Mouse (Mus musculus): ENCODE results near the gene Gtf2ird2. TPM values are rescaled to one million over a fixed set of nuclear protein-coding genes. Genes with fewer than 3 reads are reported as not detected.

Gtf2ird2 gene
- polyA plus RNA-seq, 1 experiment from 2014 or later = 8.1 TPM

- Histone ChIP-seq H3K27ac (no peak overlapping the region), H3K27me3 (replicated peaks) (no peaks in the 10 kb centered on the region), H3K9ac (no peak overlapping the region), H3K9me3 (no peaks in the 10 kb centered on the region), H3K4me1 (replicated peaks) (0 out of 2 replicates have a peak, but pooled peaks cover 10% of the 10 kb centered on the region), H3K36me3 (no peaks in the 10 kb centered on the region), H3K4me3 (replicated peaks) (no peak overlapping the region), H3K4me2 (replicated peaks) (no peak overlapping the region)
- no peak for ATAC-seq
- 38% methylated on average over 11 of the region's 11 CpGs for WGBS
These were observed 43.9 kb downstream of the Gtf2ird2 start for GRCm38 (mm10) chr5:134227574-134228248.

- H3K4me1 ChIP-seq (replicated peaks) = 0 out of 2 replicates have a peak, but pooled peaks cover 11% of the 10 kb centered on the region
- 65% methylated on average over 6 of the region's 6 CpGs for WGBS
- no peak overlapping the region for H3K27ac ChIP-seq
- H3K4me2 ChIP-seq (replicated peaks) = no peak overlapping the region
- no peak overlapping the region for H3K4me3 ChIP-seq (replicated peaks)
- no peaks in the 10 kb centered on the region for H3K27me3 ChIP-seq (replicated peaks)
- H3K36me3 ChIP-seq = no peaks in the 10 kb centered on the region
- H3K9me3 ChIP-seq = no peaks in the 10 kb centered on the region
- ATAC-seq = no peak
- H3K9ac ChIP-seq = no peak overlapping the region
These were observed 44.4 kb downstream of the Gtf2ird2 start for GRCm38 (mm10) chr5:134228249-134228638.

- Histone ChIP-seq H3K27ac (no peak within 1 kb of the TSS), H3K27me3 (replicated peaks) (no peaks in the 10 kb centered on the region), H3K9me3 (no peaks in the 10 kb centered on the region), H3K4me3 (replicated peaks) (no peak within 1 kb of the TSS), H3K36me3 (no peaks in the 10 kb centered on the region), H3K4me2 (replicated peaks) (no peak within 1 kb of the TSS), H3K9ac (no peak within 1 kb of the TSS), H3K4me1 (replicated peaks) (0 out of 2 replicates have a peak, but pooled peaks cover 17% of the 10 kb centered on the region)
- WGBS = 85% methylated on average over 7 of the region's 7 CpGs
- no peak for ATAC-seq
These were observed 45.6 kb downstream of the Gtf2ird2 start, which contains the start of gene Ncf1 for GRCm38 (mm10) chr5:134229391-134229790. TSS of gene Ncf1 (minus strand) at chr5:134229625.

GRCm38 (mm10) chr5:134231376-134231775 is 47.6 kb downstream of the Gtf2ird2 start:
- Histone ChIP-seq H3K4me2 (replicated peaks) (no peak overlapping the region), H3K9ac (no peak overlapping the region), H3K27me3 (replicated peaks) (no peaks in the 10 kb centered on the region), H3K4me1 (replicated peaks) (peaks cover 32% of the 10 kb centered on the region), H3K4me3 (replicated peaks) (no peak overlapping the region), H3K36me3 (0 out of 2 replicates have a peak, but pooled peaks cover 5% of the 10 kb centered on the region), H3K27ac (no peak overlapping the region), H3K9me3 (no peaks in the 10 kb centered on the region)
- 84% methylated on average over 5 of the region's 5 CpGs for WGBS
- no peak for ATAC-seq

- Histone ChIP-seq H3K27ac (peak overlapping the region; percentile 42; the same call in 1 of the 2 replicates), H3K36me3 (peaks cover 12% of the 10 kb centered on the region), H3K9ac (no peak overlapping the region; the same call in 1 of the 2 replicates), H3K4me1 (replicated peaks) (peaks cover 32% of the 10 kb centered on the region), H3K4me3 (replicated peaks) (no peak overlapping the region), H3K9me3 (no peaks in the 10 kb centered on the region), H3K4me2 (replicated peaks) (no peak overlapping the region), H3K27me3 (replicated peaks) (no peaks in the 10 kb centered on the region)
- ATAC-seq = peak; percentile 51
- WGBS = 47% methylated on average over 6 of the region's 6 CpGs
These were observed 48.3 kb downstream of the Gtf2ird2 start for GRCm38 (mm10) chr5:134232111-134232510.

GRCm38 (mm10) chr5:134232568-134232967 is 48.7 kb downstream of the Gtf2ird2 start:
- no peaks in the 10 kb centered on the region for H3K27me3 ChIP-seq (replicated peaks)
- no peak overlapping the region; the same call in 1 of the 2 replicates for H3K9ac ChIP-seq
- H3K9me3 ChIP-seq = no peaks in the 10 kb centered on the region
- no peak overlapping the region for H3K4me3 ChIP-seq (replicated peaks)
- H3K4me1 ChIP-seq (replicated peaks) = peaks cover 32% of the 10 kb centered on the region
- 17% methylated on average over 7 of the region's 7 CpGs for WGBS
- no peak overlapping the region for H3K4me2 ChIP-seq (replicated peaks)
- peaks cover 17% of the 10 kb centered on the region for H3K36me3 ChIP-seq
- peak overlapping the region; percentile 42 for H3K27ac ChIP-seq
- ATAC-seq = peak; percentile 59

- no peak overlapping the region for H3K9ac ChIP-seq
- no peak overlapping the region for H3K4me3 ChIP-seq (replicated peaks)
- H3K36me3 ChIP-seq = peaks cover 23% of the 10 kb centered on the region
- H3K27ac ChIP-seq = 0 out of 2 replicates have a peak overlapping the region, but pooled peaks have one; percentile 42
- H3K27me3 ChIP-seq (replicated peaks) = no peaks in the 10 kb centered on the region
- WGBS = 51% methylated on average over 7 of the region's 7 CpGs
- H3K4me2 ChIP-seq (replicated peaks) = no peak overlapping the region
- no peak for ATAC-seq
- no peaks in the 10 kb centered on the region for H3K9me3 ChIP-seq
- H3K4me1 ChIP-seq (replicated peaks) = peaks cover 32% of the 10 kb centered on the region
These were observed 49.4 kb downstream of the Gtf2ird2 start for GRCm38 (mm10) chr5:134233244-134233651.

GRCm38 (mm10) chr5:134234205-134234604 is 50.4 kb downstream of the Gtf2ird2 start:
- H3K36me3 ChIP-seq = peaks cover 32% of the 10 kb centered on the region
- no peak overlapping the region for H3K9ac ChIP-seq
- ATAC-seq = no peak
- H3K27ac ChIP-seq = peak overlapping the region; percentile 32; the same call in 1 of the 2 replicates
- WGBS = 47% methylated on average over 2 of the region's 2 CpGs
- no peak overlapping the region for H3K4me2 ChIP-seq (replicated peaks)
- no peaks in the 10 kb centered on the region for H3K9me3 ChIP-seq
- no peaks in the 10 kb centered on the region for H3K27me3 ChIP-seq (replicated peaks)
- peaks cover 32% of the 10 kb centered on the region for H3K4me1 ChIP-seq (replicated peaks)
- H3K4me3 ChIP-seq (replicated peaks) = no peak overlapping the region

- no peak for ATAC-seq
- peaks cover 41% of the 10 kb centered on the region for H3K36me3 ChIP-seq
- no peak overlapping the region for H3K4me3 ChIP-seq (replicated peaks)
- WGBS = 20% methylated on average over 6 of the region's 6 CpGs
- H3K4me1 ChIP-seq (replicated peaks) = peaks cover 32% of the 10 kb centered on the region
- H3K4me2 ChIP-seq (replicated peaks) = no peak overlapping the region
- no peaks in the 10 kb centered on the region for H3K9me3 ChIP-seq
- peak overlapping the region; percentile 63 for H3K27ac ChIP-seq
- no peak overlapping the region for H3K9ac ChIP-seq
- no peaks in the 10 kb centered on the region for H3K27me3 ChIP-seq (replicated peaks)
These were observed 51.3 kb downstream of the Gtf2ird2 start for GRCm38 (mm10) chr5:134235111-134235510.

GRCm38 (mm10) chr5:134236241-134236640 is 52.4 kb downstream of the Gtf2ird2 start:
- peaks cover 52% of the 10 kb centered on the region for H3K36me3 ChIP-seq
- H3K27me3 ChIP-seq (replicated peaks) = no peaks in the 10 kb centered on the region
- H3K4me2 ChIP-seq (replicated peaks) = no peak overlapping the region
- peaks cover 32% of the 10 kb centered on the region for H3K4me1 ChIP-seq (replicated peaks)
- ATAC-seq = no peak
- no peaks in the 10 kb centered on the region for H3K9me3 ChIP-seq
- H3K4me3 ChIP-seq (replicated peaks) = no peak overlapping the region
- no peak overlapping the region for H3K27ac ChIP-seq
- no peak overlapping the region for H3K9ac ChIP-seq
- 77% methylated on average over 3 of the region's 3 CpGs for WGBS

- no peak overlapping the region for H3K27ac ChIP-seq
- WGBS = 80% methylated on average over 6 of the region's 6 CpGs
- no peak for ATAC-seq
- no peak overlapping the region for H3K4me3 ChIP-seq (replicated peaks)
- peaks cover 58% of the 10 kb centered on the region for H3K36me3 ChIP-seq
- no peaks in the 10 kb centered on the region for H3K27me3 ChIP-seq (replicated peaks)
- no peak overlapping the region for H3K4me2 ChIP-seq (replicated peaks)
- H3K9ac ChIP-seq = no peak overlapping the region
- H3K4me1 ChIP-seq (replicated peaks) = peaks cover 29% of the 10 kb centered on the region
- no peaks in the 10 kb centered on the region for H3K9me3 ChIP-seq
These were observed 53.0 kb downstream of the Gtf2ird2 start for GRCm38 (mm10) chr5:134236796-134237195.

GRCm38 (mm10) chr5:134237508-134237907 is 53.7 kb downstream of the Gtf2ird2 start:
- Histone ChIP-seq H3K4me2 (replicated peaks) (no peak overlapping the region), H3K27me3 (replicated peaks) (no peaks in the 10 kb centered on the region), H3K9me3 (no peaks in the 10 kb centered on the region), H3K4me3 (replicated peaks) (no peak overlapping the region), H3K27ac (no peak overlapping the region), H3K9ac (no peak overlapping the region), H3K36me3 (peaks cover 65% of the 10 kb centered on the region), H3K4me1 (replicated peaks) (peaks cover 23% of the 10 kb centered on the region)
- no peak for ATAC-seq
- WGBS = 86% methylated on average over 11 of the region's 11 CpGs
